Mouse (Mus musculus) brain, embryonic 14.5 days (tissue): Measurements from ENCODE around the gene Fscn2.

Experiments used
- CTCF ChIP-seq: fragments of 200-500 bp; IDR thresholded peaks from 2 replicates; pipeline ENCODE4 v1.5.1; 2012; ENCODE audit warnings: inconsistent platforms, mild to moderate bottlenecking, moderate library complexity, borderline replicate concordance; ENCODE audit not compliant: insufficient read depth, insufficient read length; ENCODE audit errors: extremely low read depth
- POLR2A ChIP-seq: fragments of 200-500 bp; IDR thresholded peaks from 2 replicates; pipeline ENCODE4 v1.6.1; 2012; ENCODE audit warnings: mild to moderate bottlenecking, inconsistent platforms, borderline replicate concordance; ENCODE audit not compliant: poor library complexity, insufficient read depth, insufficient read length, severe bottlenecking; ENCODE audit errors: extremely low read depth

DNA sequence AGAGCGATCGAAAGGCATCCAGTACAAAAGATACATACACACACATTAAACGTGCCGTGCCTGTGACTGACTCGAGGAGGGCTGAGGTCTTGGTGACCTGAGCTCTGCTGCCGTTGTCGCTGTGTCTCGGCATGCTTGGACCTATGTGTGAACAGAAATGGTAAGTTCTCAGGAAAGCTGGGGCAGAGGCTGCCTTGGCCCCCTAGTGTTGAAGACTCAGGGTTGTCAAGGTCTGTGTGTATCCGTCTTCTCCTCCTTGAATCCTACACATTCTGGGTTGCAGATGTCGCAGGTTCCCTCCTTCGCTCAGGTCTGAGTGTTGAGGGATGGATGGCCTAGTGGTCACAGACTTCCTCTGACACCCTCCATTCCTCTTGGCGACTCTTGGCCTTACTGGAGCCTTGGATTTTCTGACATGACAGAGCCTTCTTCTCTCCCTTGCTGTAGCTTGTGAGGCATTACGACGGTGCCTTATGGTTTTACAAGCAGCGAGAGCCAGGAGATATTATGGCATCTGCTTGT, 5.0 kb upstream of the Fscn2 start:
- peak; percentile 27; the same call in 1 of the 2 replicates for TF ChIP-seq CTCF
- TF ChIP-seq POLR2A = no peak
